Mouse (Mus musculus) G1E (cell line): ENCODE measurements around the gene Cdcp2. TPM values are rescaled to one million over a fixed set of nuclear protein-coding genes. Genes with fewer than 3 reads are reported as not detected.

Experiments
- ATAC-seq: 2 replicates; pipeline ENCODE4 v1.8.0; 2016; ENCODE audit warnings: mild to moderate bottlenecking; ENCODE audit not compliant: insufficient number of reproducible peaks, poor library complexity, low FRiP score, severe bottlenecking; ENCODE audit errors: extremely low read depth
- DNase-seq: peaks from one replicate; pipeline ENCODE4 v3.0.0; 2012; ENCODE audit warnings: low spot score
- H3K27me3 ChIP-seq: 2 replicates; pipeline ENCODE4 v1.6.1; 2012; ENCODE audit warnings: mild to moderate bottlenecking, low read length, inconsistent platforms; ENCODE audit not compliant: insufficient read depth
- H3K36me3 ChIP-seq: replicated peaks from 2 replicates; pipeline ENCODE3; 2012; ENCODE audit warnings: mild to moderate bottlenecking, inconsistent platforms
- H3K4me1 ChIP-seq: 2 replicates; pipeline ENCODE4 v1.6.1; 2012; ENCODE audit warnings: low read depth, low read length, inconsistent platforms, mixed read lengths; ENCODE audit not compliant: insufficient read depth
- H3K4me3 ChIP-seq: 2 replicates; pipeline ENCODE4 v1.5.1; 2012; ENCODE audit warnings: low read depth, mild to moderate bottlenecking, inconsistent platforms, low read length, moderate library complexity, mixed read lengths
- H3K9me3 ChIP-seq: replicated peaks from 2 replicates; pipeline ENCODE4 v1.6.1; 2012; ENCODE audit warnings: inconsistent platforms
- CTCF ChIP-seq: IDR thresholded peaks from 2 replicates; pipeline ENCODE4 v1.5.1; 2012; ENCODE audit warnings: low read depth, low read length, inconsistent platforms, mixed read lengths
- GATA1 ChIP-seq: IDR thresholded peaks from 2 replicates; pipeline ENCODE4 v1.6.1; 2012; ENCODE audit warnings: borderline replicate concordance, low read length, inconsistent platforms, mixed read lengths
- GATA2 ChIP-seq: IDR thresholded peaks from 2 replicates; pipeline ENCODE4 v1.6.1; 2012; ENCODE audit warnings: low read depth, low read length, inconsistent platforms, borderline replicate concordance
- POLR2AphosphoS5 ChIP-seq: IDR thresholded peaks from 2 replicates; pipeline ENCODE4 v1.6.1; 2012; ENCODE audit warnings: low read depth, low read length, inconsistent platforms; ENCODE audit not compliant: insufficient replicate concordance
- TAL1 ChIP-seq: conservative IDR thresholded peaks from 2 replicates; pipeline ENCODE4 v1.6.1; 2012; ENCODE audit warnings: low read depth, low read length, inconsistent platforms, mixed read lengths
- polyA plus RNA-seq: library from polyadenylated mRNA; stranded (reverse); fragments of >175 nt; gene quantifications from 2 replicates; pipeline ENCODE4 v1.2.3, GENCODE M21; 2012
- total RNA-seq, 2 experiments: library from RNA; stranded (forward) in 1 of 2; stranded (reverse) in 1 of 2; fragments of 200-1000 nt in 1 of 2; fragments of >200 nt in 1 of 2; fragmentation: Nextera tagmentation in 1 of 2; gene quantifications; 2 replicates each; pipeline ENCODE4 v1.2.3; 2014 to 2017

The Cdcp2 gene
- total and polyA plus RNA-seq, 3 experiments, result 0.11 TPM; not detected in 2

DNA sequence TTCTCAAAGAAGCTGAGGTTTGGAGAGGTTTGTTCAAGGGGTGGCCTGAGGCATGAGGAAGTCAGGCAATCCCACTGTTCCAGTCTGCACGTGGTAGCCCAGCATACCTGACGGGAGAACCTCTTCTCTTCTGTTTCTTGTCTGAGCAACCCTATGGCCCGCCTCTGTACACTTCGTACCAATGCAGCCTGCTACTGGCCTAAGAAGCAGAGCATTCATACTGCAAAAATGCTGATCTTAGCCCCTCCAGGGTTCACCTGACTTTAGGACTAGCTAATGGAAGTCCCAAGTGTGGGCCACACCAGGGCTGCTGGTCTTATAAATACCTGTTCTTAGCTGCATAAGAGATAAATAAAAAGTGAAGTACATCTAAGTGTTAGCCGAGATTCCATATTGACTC, 38.3 kb upstream of the Cdcp2 start:
- Histone ChIP-seq H3K4me1 (peaks cover 10% of the 10 kb centered on the region), H3K4me3 (no peak overlapping the region), H3K27me3 (no peaks in the 10 kb centered on the region), H3K9me3 (no peaks in the 10 kb centered on the region), H3K36me3 (peaks cover 87% of the 10 kb centered on the region)
- no peak for ATAC-seq
- no peak for DNase-seq
- TF ChIP-seq POLR2AphosphoS5, result no peak
- no peak for TF ChIP-seq GATA2
- TF ChIP-seq CTCF, result no peak
- TF ChIP-seq TAL1, result no peak
- no peak for TF ChIP-seq GATA1

GRCm38 (mm10) chr4:107058781-107059180, 37.9 kb upstream of the Cdcp2 start:
- ATAC-seq (no peak), DNase-seq (no peak)
- Histone ChIP-seq H3K9me3 (no peaks in the 10 kb centered on the region), H3K4me3 (no peak overlapping the region), H3K27me3 (no peaks in the 10 kb centered on the region), H3K4me1 (peaks cover 15% of the 10 kb centered on the region), H3K36me3 (peaks cover 91% of the 10 kb centered on the region)
- TF ChIP-seq GATA2, result no peak
- no peak for TF ChIP-seq GATA1
- no peak for TF ChIP-seq POLR2AphosphoS5
- TF ChIP-seq TAL1, result no peak
- no peak for TF ChIP-seq CTCF

DNA sequence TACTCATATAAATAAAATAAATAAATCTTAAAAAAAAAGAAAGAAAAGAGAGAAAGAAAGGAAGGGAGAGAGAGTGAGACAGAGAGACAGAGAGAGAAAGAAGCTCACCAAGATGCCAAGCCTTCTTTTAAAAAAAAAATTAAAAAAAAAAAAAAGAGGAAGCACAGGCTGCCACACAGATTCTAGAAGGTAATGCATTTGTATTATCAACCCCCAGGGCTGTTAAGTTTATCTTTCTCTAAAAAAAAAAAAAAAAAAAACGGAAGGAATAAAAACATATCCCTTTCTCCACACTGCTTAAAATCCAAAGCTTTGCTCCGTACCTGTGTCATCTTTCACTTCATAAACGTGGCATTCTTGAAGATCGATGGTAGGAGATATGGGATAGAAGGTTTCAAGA, 35.1 kb upstream of the Cdcp2 start:
- no peak for TF ChIP-seq GATA2
- no peak for TF ChIP-seq GATA1
- TF ChIP-seq POLR2AphosphoS5, result no peak
- TF ChIP-seq CTCF, result no peak
- no peak for TF ChIP-seq TAL1
- H3K4me1 ChIP-seq, result peaks cover 32% of the 10 kb centered on the region
- H3K27me3 ChIP-seq, result no peaks in the 10 kb centered on the region
- H3K4me3 ChIP-seq, result no peak overlapping the region
- ATAC-seq (no peak), DNase-seq (no peak)
- no peaks in the 10 kb centered on the region for H3K9me3 ChIP-seq
- H3K36me3 ChIP-seq, result peaks cover 86% of the 10 kb centered on the region

- Histone ChIP-seq H3K36me3 (peaks cover 69% of the 10 kb centered on the region), H3K4me3 (no peak overlapping the region), H3K9me3 (no peaks in the 10 kb centered on the region), H3K4me1 (peaks cover 44% of the 10 kb centered on the region), H3K27me3 (no peaks in the 10 kb centered on the region)
- ATAC-seq (no peak), DNase-seq (no peak)
- TF ChIP-seq CTCF (no peak), GATA1 (no peak), GATA2 (no peak), POLR2AphosphoS5 (no peak), TAL1 (no peak)
Measured at GRCm38 (mm10) chr4:107063214-107063613, 33.5 kb upstream of the Cdcp2 start.

GRCm38 (mm10) chr4:107064394-107065098, 32.1 kb upstream of the Cdcp2 start:
- ATAC-seq (no peak), DNase-seq (no peak)
- Histone ChIP-seq H3K9me3 (no peaks in the 10 kb centered on the region), H3K4me3 (no peak overlapping the region), H3K36me3 (peaks cover 56% of the 10 kb centered on the region), H3K4me1 (peaks cover 44% of the 10 kb centered on the region), H3K27me3 (no peaks in the 10 kb centered on the region)
- TF ChIP-seq CTCF, result no peak
- TF ChIP-seq GATA2, result no peak
- no peak for TF ChIP-seq POLR2AphosphoS5
- no peak for TF ChIP-seq GATA1
- no peak for TF ChIP-seq TAL1

GRCm38 (mm10) chr4:107066252-107067124, 30.2 kb upstream of the Cdcp2 start, which contains the start of the genes Mrpl37 and Cyb5rl:
Gene Mrpl37 (minus strand): TSS chr4:107066868.
Gene Cyb5rl (plus strand): TSS chr4:107066988.
- TF ChIP-seq POLR2AphosphoS5 (no peak), CTCF (no peak), TAL1 (no peak), GATA2 (no peak), GATA1 (no peak)
- Histone ChIP-seq H3K4me1 (peaks cover 44% of the 10 kb centered on the region), H3K27me3 (no peaks in the 10 kb centered on the region), H3K9me3 (no peaks in the 10 kb centered on the region), H3K36me3 (peaks cover 46% of the 10 kb centered on the region), H3K4me3 (peak within 1 kb of the TSS; percentile 92)
- peak; percentile 100 for ATAC-seq
- peak; percentile 100 for DNase-seq
